Mouse (Mus musculus) cerebellum, postnatal 10 days (tissue): ENCODE results near the gene Zfp746.
A peak's percentile ranks its signal among the peaks of the same experiment; 100 is the strongest.
"Not testable (repeated sequence)": the region's sequence is repeated elsewhere in the genome, so short reads cannot be mapped to it uniquely, and the experiment has no call there.

Source experiments
- DNase-seq, 2 experiments: peaks; one replicate each; pipeline ENCODE4 v3.0.0; 2021; ENCODE audit warnings: mixed read lengths in 2 of 2

Gene Zfp746

GRCm38 (mm10) chr6:48086471-48086878 lies at the start of gene Zfp746:
Zfp746 (minus strand) TSS chr6:48086593.
- peak; percentile 98 for DNase-seq

- not testable (repeated sequence) for DNase-seq
These were observed 34.7 kb upstream of the Zfp746 start for GRCm38 (mm10) chr6:48121092-48121491.

- DNase-seq, result peak; percentile 49 to 56
These were observed 29.6 kb upstream of the Zfp746 start for GRCm38 (mm10) chr6:48116036-48116435.

- peak in 1 of 2 experiments; percentile 19 for DNase-seq
These were observed 743 bp upstream of the Zfp746 start for GRCm38 (mm10) chr6:48086957-48087715.

GRCm38 (mm10) chr6:48085521-48086404 lies 630 bp downstream of the Zfp746 start:
- DNase-seq, result peak; percentile 79

- DNase-seq, result no peak
These were observed 2.6 kb downstream of the Zfp746 start for GRCm38 (mm10) chr6:48083733-48084191.

GRCm38 (mm10) chr6:48081952-48082351 lies 4.4 kb downstream of the Zfp746 start:
- DNase-seq, result no peak

GRCm38 (mm10) chr6:48081021-48081420 lies 5.4 kb downstream of the Zfp746 start:
- no peak for DNase-seq

- DNase-seq, result no peak
These were observed 13.1 kb downstream of the Zfp746 start for GRCm38 (mm10) chr6:48073316-48073715.

GRCm38 (mm10) chr6:48067492-48067891 lies 18.9 kb downstream of the Zfp746 start:
- DNase-seq, result no peak

GRCm38 (mm10) chr6:48065587-48066075 lies 20.8 kb downstream of the Zfp746 start:
- no peak for DNase-seq

- DNase-seq, result peak in 1 of 2 experiments; percentile 22
These were observed 21.9 kb downstream of the Zfp746 start for GRCm38 (mm10) chr6:48064451-48064850.

- no peak for DNase-seq
These were observed 22.5 kb downstream of the Zfp746 start for GRCm38 (mm10) chr6:48063940-48064339.

GRCm38 (mm10) chr6:48060895-48061294 lies 25.5 kb downstream of the Zfp746 start:
- DNase-seq, result peak in 1 of 2 experiments; percentile 49

- peak; percentile 91 to 94 for DNase-seq
These were observed 26.0 kb downstream of the Zfp746 start for GRCm38 (mm10) chr6:48060421-48060820.

GRCm38 (mm10) chr6:48052136-48052535 lies 34.3 kb downstream of the Zfp746 start:
- DNase-seq, result no peak

GRCm38 (mm10) chr6:48051666-48052065 lies 34.7 kb downstream of the Zfp746 start:
- no peak for DNase-seq

GRCm38 (mm10) chr6:48049273-48050065 lies 36.9 kb downstream of the Zfp746 start:
- peak in 1 of 2 experiments; percentile 30 for DNase-seq

- DNase-seq, result peak; percentile 88 to 89
These were observed 37.7 kb downstream of the Zfp746 start, which contains the start of gene Zfp777 for GRCm38 (mm10) chr6:48048426-48049272. Zfp777 (minus strand) TSS chr6:48048911.

- peak; percentile 67 to 70 for DNase-seq
These were observed 38.7 kb downstream of the Zfp746 start for GRCm38 (mm10) chr6:48047450-48048351.
